Mouse (Mus musculus) leukemia stem cell, adult 10-12 weeks (primary cell): ENCODE measurements around the gene Rab19. TPM values are rescaled to one million over a fixed set of nuclear protein-coding genes. Genes with fewer than 3 reads are reported as not detected.

Experiments
- polyA plus RNA-seq: library from polyadenylated mRNA; stranded (reverse); fragments of >175 nt; gene quantifications from 2 replicates; pipeline ENCODE4 v1.2.3, GENCODE M21; 2012; ENCODE audit warnings: low replicate concordance

Rab19 gene
- 0.18 and 0.83 TPM in 2 replicates for polyA plus RNA-seq

DNA sequence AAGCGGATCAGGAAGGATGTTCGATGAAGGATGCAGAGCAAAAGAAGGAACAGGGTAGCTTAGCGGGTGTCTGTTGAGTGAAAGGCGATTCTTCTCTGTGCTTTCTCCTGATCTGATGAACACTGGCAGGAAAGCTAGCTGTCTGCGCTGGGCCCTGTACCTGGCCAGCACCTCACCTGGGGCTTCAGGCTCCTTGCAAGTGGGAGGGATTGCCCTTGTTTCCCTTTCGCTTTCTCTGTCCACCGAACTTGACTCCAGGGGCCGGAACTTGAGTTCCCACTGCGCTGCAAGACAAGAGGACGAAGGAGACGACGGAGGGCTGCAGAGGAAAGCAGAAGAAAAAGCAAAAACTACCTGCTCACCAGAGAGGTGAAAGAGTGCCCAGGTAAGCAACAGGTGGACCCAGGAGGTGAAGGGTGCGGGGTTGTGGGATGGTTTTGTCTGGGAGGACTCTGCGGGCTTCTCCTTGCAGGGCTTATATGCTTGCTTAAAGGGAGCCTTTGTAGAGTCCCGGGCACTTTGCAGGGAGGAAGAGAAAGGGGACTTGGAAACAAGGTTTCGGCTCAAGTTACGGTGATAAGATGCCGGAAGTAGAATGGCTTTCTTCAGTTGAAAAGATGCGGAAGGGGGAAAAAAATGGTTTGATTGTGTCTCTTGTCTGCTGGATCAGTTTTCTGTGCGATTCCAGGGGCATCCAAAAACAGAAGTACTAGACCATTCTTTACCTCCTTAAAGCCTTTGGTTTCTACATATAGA is at the start of gene Rab19:
Gene Rab19 (plus strand): TSS at position 51 of the 756 bp plus-strand sequence.

DNA sequence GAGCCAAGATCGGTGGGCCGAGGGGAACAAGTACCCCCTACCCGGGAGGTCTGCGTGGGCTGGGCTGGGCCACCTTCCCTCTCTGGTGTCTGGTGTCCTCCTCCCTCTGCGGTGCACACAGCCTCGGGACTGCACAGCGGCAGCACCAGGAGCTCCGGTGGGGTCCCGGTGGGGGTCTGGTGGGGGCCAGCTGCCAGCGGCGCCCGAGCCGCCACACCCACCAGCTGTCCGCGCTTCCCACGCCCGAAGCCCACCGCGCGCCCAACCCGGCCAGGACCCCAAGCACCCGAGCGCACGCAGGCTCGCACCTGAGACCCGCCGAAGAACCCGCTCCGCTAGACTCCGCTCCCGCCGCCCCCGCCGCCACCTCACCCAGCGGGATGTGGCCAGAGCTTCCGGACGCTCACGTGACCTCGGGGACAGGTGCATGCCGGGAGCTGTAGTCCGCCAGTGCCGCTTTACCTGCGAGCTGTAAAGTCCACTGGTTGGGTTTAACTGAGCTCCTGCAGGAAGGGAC is 3.6 kb upstream of the Rab19 start, which contains the start of gene Slc37a3:
Gene Slc37a3 (minus strand): TSS at position 365 of the 517 bp plus-strand sequence.

DNA sequence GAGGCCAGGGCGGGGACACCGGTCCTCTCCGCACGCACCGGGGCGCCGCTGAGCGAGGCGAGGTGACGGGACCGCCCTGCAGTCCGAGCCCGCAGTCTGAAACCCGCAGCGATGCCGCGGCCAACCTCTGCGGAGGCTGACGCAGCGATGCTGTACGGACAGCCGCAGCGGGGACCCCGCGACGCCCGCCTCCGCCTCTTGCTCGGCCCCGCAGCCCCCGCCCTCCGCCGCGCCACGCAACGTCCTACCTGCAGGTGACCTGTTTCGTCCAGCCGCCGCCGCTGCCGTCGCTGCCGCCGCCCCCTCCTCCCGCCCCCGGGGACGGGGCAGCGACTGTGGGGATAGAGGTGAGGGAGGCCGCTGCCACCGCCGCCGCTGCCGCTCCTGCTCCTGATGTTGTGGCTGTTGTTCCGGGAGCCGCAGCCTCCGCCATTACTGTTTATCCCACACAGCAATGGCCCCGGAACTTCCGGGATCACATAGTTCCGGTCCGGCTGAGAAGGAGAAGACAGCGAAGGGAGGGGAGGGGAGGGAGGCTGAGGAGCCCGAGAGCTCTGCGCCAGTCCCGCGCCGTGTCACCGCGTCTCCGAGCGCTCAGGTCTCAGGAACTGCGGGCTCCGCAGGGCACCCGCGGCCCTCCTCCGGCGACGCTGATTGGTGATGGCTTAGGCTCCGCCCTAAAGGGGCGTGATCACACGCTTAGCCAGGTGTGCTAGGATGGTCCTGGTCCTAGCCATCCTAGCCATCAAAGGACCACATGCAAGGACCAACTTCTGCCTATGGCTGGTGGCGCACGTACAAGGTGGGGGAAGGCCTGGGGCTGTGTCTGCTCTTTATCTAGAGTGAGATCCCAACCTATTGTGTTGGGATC is 39.1 kb downstream of the Rab19 start, which contains the start of gene Mkrn1:
Gene Mkrn1 (minus strand): TSS at position 612 of the 871 bp plus-strand sequence.

Other genes starting within 250 kb of the Rab19 start
- 0.84 and 4.1 TPM in 2 replicates for gene Kdm7a, start 174.4 kb upstream of the Rab19 start, polyA plus RNA-seq
- 4.0 and 4.7 TPM in 2 replicates for gene Slc37a3, start 3.5 kb upstream of the Rab19 start, polyA plus RNA-seq
- gene Mkrn1, start 39.3 kb downstream of the Rab19 start, polyA plus RNA-seq, result 171 and 247 TPM in 2 replicates
- gene Dennd2a, start 176.7 kb downstream of the Rab19 start, polyA plus RNA-seq, result 0.70 and 1.0 TPM in 2 replicates
- gene Adck2, start 192.7 kb downstream of the Rab19 start, polyA plus RNA-seq, result 17.2 and 21.6 TPM in 2 replicates
- gene Gm42420, start 204.6 kb downstream of the Rab19 start, polyA plus RNA-seq, result not detected in 2 replicates
- gene Ndufb2, start 211.4 kb downstream of the Rab19 start, polyA plus RNA-seq, result 285 and 367 TPM in 2 replicates